Mouse (Mus musculus): ENCODE data around the gene Tmem135. TPM values are rescaled to one million over a fixed set of nuclear protein-coding genes. Genes with fewer than 3 reads are reported as not detected.

Gene Tmem135
- polyA plus RNA-seq, 1 experiment = 203 TPM

- H3K27me3 ChIP-seq (ENCODE audit: control insufficient read depth, insufficient read depth, low read length) = no peaks in the 10 kb centered on the region
- H3K4me3 ChIP-seq (ENCODE audit: low read depth, low read length) = no peak overlapping the region
- H3K36me3 ChIP-seq (ENCODE audit: control insufficient read depth, insufficient read depth, low read length) = peaks cover 3% of the 10 kb centered on the region; the same call in 1 of the 2 replicates
- H3K27ac ChIP-seq (ENCODE audit: insufficient read depth, low read depth, low read length) = no peak overlapping the region
- WGBS = 73% methylated on average over 2 of the region's 2 CpGs
- TF ChIP-seq CTCF (IDR thresholded peaks at IDR 0.05; ENCODE audit: extremely low read depth, insufficient read length, insufficient replicate concordance, low read depth, low read length) = no peak
- TF ChIP-seq POLR2A (IDR thresholded peaks at IDR 0.05; ENCODE audit: low read depth, low read length) = no peak
- peaks cover 4% of the 10 kb centered on the region; the same call in 1 of the 2 replicates for H3K4me1 ChIP-seq (ENCODE audit: control insufficient read depth, insufficient read depth, insufficient read length, low read length)
These were observed 161.9 kb downstream of the Tmem135 start for GRCm38 (mm10) chr7:89242143-89242542.

- 93% methylated on average over 4 of the region's 4 CpGs for WGBS
- peaks cover 4% of the 10 kb centered on the region; the same call in 1 of the 2 replicates for H3K4me1 ChIP-seq (ENCODE audit: control insufficient read depth, insufficient read depth, insufficient read length, low read length)
- no peak for TF ChIP-seq POLR2A (IDR thresholded peaks at IDR 0.05; ENCODE audit: low read depth, low read length)
- no peak for TF ChIP-seq CTCF (IDR thresholded peaks at IDR 0.05; ENCODE audit: extremely low read depth, insufficient read length, insufficient replicate concordance, low read depth, low read length)
These were observed 164.4 kb downstream of the Tmem135 start for GRCm38 (mm10) chr7:89239592-89239991.

GRCm38 (mm10) chr7:89236592-89236991 is 167.4 kb downstream of the Tmem135 start:
- no peak for TF ChIP-seq POLR2A (IDR thresholded peaks at IDR 0.05; ENCODE audit: low read depth, low read length)
- no peak for TF ChIP-seq CTCF (IDR thresholded peaks at IDR 0.05; ENCODE audit: extremely low read depth, insufficient read length, insufficient replicate concordance, low read depth, low read length)
- H3K4me3 ChIP-seq (ENCODE audit: low read depth, low read length) = no peak overlapping the region
- H3K4me1 ChIP-seq (ENCODE audit: control insufficient read depth, insufficient read depth, insufficient read length, low read length) = peaks cover 4% of the 10 kb centered on the region; the same call in 1 of the 2 replicates
- H3K36me3 ChIP-seq (ENCODE audit: control insufficient read depth, insufficient read depth, low read length) = peaks cover 3% of the 10 kb centered on the region; the same call in 1 of the 2 replicates
- H3K27me3 ChIP-seq (ENCODE audit: control insufficient read depth, insufficient read depth, low read length) = no peaks in the 10 kb centered on the region
- H3K27ac ChIP-seq (ENCODE audit: insufficient read depth, low read depth, low read length) = no peak overlapping the region
- WGBS = 87% methylated on average over 2 of the region's 2 CpGs

More at GRCm38 (mm10) chr7:89239592-89239991, 164.4 kb downstream of the Tmem135 start:
- Histone ChIP-seq H3K27ac (ENCODE audit: insufficient read depth, low read depth, low read length) (no peak overlapping the region), H3K36me3 (ENCODE audit: control insufficient read depth, insufficient read depth, low read length) (peaks cover 3% of the 10 kb centered on the region; the same call in 1 of the 2 replicates), H3K4me3 (ENCODE audit: low read depth, low read length) (no peak overlapping the region), H3K27me3 (ENCODE audit: control insufficient read depth, insufficient read depth, low read length) (no peaks in the 10 kb centered on the region)

- no peak overlapping the region for H3K27ac ChIP-seq (ENCODE audit: insufficient read depth, low read depth, low read length)
- no peak overlapping the region for H3K4me3 ChIP-seq (ENCODE audit: low read depth, low read length)
- WGBS = 24% methylated on average over 4 of the region's 4 CpGs
- H3K4me1 ChIP-seq (ENCODE audit: control insufficient read depth, insufficient read depth, insufficient read length, low read length) = peaks cover 4% of the 10 kb centered on the region; the same call in 1 of the 2 replicates
- TF ChIP-seq POLR2A (IDR thresholded peaks at IDR 0.05; ENCODE audit: low read depth, low read length) (no peak), CTCF (IDR thresholded peaks at IDR 0.05; ENCODE audit: extremely low read depth, insufficient read length, insufficient replicate concordance, low read depth, low read length) (no peak)
- H3K27me3 ChIP-seq (ENCODE audit: control insufficient read depth, insufficient read depth, low read length) = no peaks in the 10 kb centered on the region
- peaks cover 3% of the 10 kb centered on the region; the same call in 1 of the 2 replicates for H3K36me3 ChIP-seq (ENCODE audit: control insufficient read depth, insufficient read depth, low read length)
These were observed 168.0 kb downstream of the Tmem135 start for GRCm38 (mm10) chr7:89235974-89236507.

- H3K27ac ChIP-seq (ENCODE audit: insufficient read depth, low read depth, low read length) = no peak overlapping the region
- H3K4me3 ChIP-seq (ENCODE audit: low read depth, low read length) = no peak overlapping the region
- H3K4me1 ChIP-seq (ENCODE audit: control insufficient read depth, insufficient read depth, insufficient read length, low read length) = no peaks in the 10 kb centered on the region; the same call in 1 of the 2 replicates
- WGBS = 95% methylated on average over 3 of the region's 3 CpGs
- no peaks in the 10 kb centered on the region for H3K27me3 ChIP-seq (ENCODE audit: control insufficient read depth, insufficient read depth, low read length)
- no peak for TF ChIP-seq POLR2A (IDR thresholded peaks at IDR 0.05; ENCODE audit: low read depth, low read length)
- no peak for TF ChIP-seq CTCF (IDR thresholded peaks at IDR 0.05; ENCODE audit: extremely low read depth, insufficient read length, insufficient replicate concordance, low read depth, low read length)
- H3K36me3 ChIP-seq (ENCODE audit: control insufficient read depth, insufficient read depth, low read length) = no peaks in the 10 kb centered on the region
These were observed 171.4 kb downstream of the Tmem135 start for GRCm38 (mm10) chr7:89232499-89233145.

GRCm38 (mm10) chr7:89231200-89231790 is 172.7 kb downstream of the Tmem135 start:
- Histone ChIP-seq H3K27me3 (ENCODE audit: control insufficient read depth, insufficient read depth, low read length) (no peaks in the 10 kb centered on the region), H3K4me3 (ENCODE audit: low read depth, low read length) (no peak overlapping the region), H3K27ac (ENCODE audit: insufficient read depth, low read depth, low read length) (no peak overlapping the region), H3K36me3 (ENCODE audit: control insufficient read depth, insufficient read depth, low read length) (no peaks in the 10 kb centered on the region; the same call in 1 of the 2 replicates), H3K4me1 (ENCODE audit: control insufficient read depth, insufficient read depth, insufficient read length, low read length) (peaks cover 1% of the 10 kb centered on the region; the same call in 1 of the 2 replicates)
- WGBS = 95% methylated on average over 3 of the region's 3 CpGs
- no peak for TF ChIP-seq POLR2A (IDR thresholded peaks at IDR 0.05; ENCODE audit: low read depth, low read length)
- no peak for TF ChIP-seq CTCF (IDR thresholded peaks at IDR 0.05; ENCODE audit: extremely low read depth, insufficient read length, insufficient replicate concordance, low read depth, low read length)

GRCm38 (mm10) chr7:89222609-89223008 is 181.4 kb downstream of the Tmem135 start:
- no peaks in the 10 kb centered on the region; the same call in 1 of the 2 replicates for H3K36me3 ChIP-seq (ENCODE audit: control insufficient read depth, insufficient read depth, low read length)
- H3K27me3 ChIP-seq (ENCODE audit: control insufficient read depth, insufficient read depth, low read length) = no peaks in the 10 kb centered on the region
- no peak overlapping the region for H3K4me3 ChIP-seq (ENCODE audit: low read depth, low read length)
- TF ChIP-seq CTCF (IDR thresholded peaks at IDR 0.05; ENCODE audit: extremely low read depth, insufficient read length, insufficient replicate concordance, low read depth, low read length) = no peak
- no peak for TF ChIP-seq POLR2A (IDR thresholded peaks at IDR 0.05; ENCODE audit: low read depth, low read length)
- peaks cover 1% of the 10 kb centered on the region; the same call in 1 of the 2 replicates for H3K4me1 ChIP-seq (ENCODE audit: control insufficient read depth, insufficient read depth, insufficient read length, low read length)
- 76% methylated on average over 1 of the region's 1 CpGs for WGBS
- no peak overlapping the region for H3K27ac ChIP-seq (ENCODE audit: insufficient read depth, low read depth, low read length)

Data from small intestine, adult 2 months (tissue).